Mouse (Mus musculus) adrenal gland, postnatal 25 days (tissue): ENCODE data around the gene Map3k21. TPM values are rescaled to one million over a fixed set of nuclear protein-coding genes. Genes with fewer than 3 reads are reported as not detected.

Source experiments
- DNase-seq: peaks from one replicate; pipeline ENCODE4 v3.0.0; 2021; ENCODE audit warnings: mixed read lengths
- total RNA-seq: library from RNA; stranded (reverse); gene quantifications from 2 replicates; pipeline ENCODE4 v1.2.3, GENCODE M21; 2021

The Map3k21 gene
- total RNA-seq, 1 experiment from 2014 or later, result 3.4 TPM

DNA sequence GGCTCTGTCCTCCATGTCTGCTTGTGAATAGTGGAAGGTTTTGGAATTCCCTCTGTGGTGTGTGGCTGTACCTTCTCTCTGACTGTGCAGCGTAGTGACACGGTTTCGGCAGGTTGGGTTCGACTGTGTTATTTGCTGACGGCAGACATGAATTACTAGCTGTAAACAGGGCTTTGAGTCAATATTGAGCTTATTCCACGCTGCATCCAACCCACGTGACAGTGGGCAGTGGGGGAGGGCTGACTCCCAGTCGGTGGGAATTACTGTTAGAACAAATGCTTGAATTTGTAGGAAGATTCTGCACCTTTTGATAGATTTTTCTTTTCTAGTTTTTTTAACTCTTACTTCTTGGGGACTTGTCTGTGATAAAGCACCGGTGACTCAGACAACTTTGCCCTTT is 4.1 kb downstream of the Map3k21 start:
- DNase-seq, result no peak

DNA sequence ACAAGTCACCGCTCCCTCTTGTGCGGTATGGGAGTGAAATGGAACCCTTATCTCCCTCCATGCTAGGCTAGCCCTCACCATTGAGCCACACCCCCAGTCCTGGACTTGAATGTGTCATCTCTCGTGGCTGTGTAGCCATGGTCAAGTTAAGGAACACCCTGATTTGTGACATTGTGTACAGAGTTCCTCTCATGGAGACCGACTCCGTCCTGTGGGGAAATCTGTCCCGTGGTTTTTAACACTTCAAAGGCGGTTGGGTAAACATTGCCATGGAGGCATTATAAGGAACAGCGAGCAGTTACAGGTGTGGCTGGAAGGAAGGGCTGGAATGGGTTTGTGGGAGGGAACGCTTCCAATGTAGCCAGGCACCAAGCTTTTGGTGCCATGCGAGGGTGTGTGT is 6.8 kb downstream of the Map3k21 start:
- no peak for DNase-seq

DNA sequence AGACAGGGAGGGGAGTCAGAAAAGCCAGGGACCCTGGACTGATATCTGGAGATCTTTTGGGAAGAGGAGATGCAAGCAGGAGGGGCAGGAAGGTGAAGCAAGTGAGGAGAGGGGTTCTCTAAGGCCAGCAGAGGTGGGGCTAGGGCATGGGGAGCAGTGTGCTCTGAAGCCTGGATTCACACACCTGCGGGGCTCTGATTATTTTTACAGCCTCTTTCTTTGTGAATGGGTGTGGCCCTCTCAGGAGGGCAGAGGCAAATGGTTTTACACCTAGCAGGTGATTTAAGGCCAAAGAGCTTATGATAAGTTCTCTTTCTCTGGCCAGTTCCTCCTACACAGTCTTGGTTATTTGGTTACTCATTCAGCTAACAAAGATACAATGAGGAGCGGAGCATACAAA is 8.5 kb downstream of the Map3k21 start:
- no peak for DNase-seq

DNA sequence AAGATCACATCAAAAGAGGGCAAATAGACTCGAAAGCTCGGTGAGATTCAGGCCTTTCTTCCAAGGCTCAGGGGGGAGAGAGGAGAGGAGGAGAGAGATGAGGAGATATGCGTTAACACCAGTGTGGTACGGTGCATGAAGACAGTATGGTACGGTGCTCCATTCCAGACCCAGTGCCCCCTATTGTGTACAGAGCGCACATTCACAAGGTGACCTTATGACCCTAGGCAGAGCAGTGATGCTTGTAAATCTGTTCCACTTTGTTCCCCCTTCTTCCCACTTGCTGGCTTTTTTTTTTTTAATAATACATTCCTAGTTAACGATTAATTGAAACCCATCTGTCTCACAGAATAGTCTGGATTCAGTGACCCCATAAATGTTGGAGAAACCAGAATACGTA is 9.3 kb downstream of the Map3k21 start:
- DNase-seq, result no peak

DNA sequence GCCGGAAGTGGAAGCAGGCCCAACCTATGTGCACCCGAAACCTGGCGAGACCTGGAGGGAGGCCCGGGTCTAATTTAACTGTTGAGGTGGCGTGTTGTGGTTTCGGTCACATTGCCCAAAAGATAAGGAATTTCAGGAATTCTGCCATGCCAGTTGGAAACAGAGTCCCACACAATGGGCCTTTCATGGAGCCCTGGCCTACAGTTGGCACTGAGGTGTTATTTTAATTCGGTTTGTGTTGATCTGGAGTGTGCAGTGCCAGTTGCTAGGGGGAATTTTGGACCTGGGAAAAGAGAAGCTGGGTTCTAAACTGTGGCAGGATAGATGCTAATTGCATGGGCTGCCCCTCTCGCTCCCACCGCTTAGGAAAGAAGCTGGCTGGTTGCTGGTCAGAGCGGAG is 10.0 kb downstream of the Map3k21 start:
- DNase-seq, result no peak

DNA sequence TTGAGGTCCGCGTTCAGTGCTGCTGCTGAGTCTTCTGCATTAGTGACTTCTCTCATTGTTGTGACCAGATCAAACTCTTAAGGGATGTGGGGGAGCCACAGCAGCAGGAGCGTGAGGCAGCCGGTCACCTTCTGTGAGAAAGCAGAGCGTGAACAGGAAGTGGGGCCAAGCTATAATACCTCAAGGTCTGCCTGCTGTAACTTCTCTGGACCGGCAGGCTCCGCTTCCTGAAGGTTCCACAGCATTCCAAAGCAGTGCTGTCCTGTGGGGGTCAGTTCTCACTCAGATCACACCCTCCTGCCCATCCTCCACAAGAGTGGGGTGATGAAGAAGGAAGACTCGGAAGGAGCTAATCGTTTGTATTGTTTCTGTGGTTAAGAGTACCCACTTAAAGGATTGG is 10.5 kb downstream of the Map3k21 start:
- no peak for DNase-seq

DNA sequence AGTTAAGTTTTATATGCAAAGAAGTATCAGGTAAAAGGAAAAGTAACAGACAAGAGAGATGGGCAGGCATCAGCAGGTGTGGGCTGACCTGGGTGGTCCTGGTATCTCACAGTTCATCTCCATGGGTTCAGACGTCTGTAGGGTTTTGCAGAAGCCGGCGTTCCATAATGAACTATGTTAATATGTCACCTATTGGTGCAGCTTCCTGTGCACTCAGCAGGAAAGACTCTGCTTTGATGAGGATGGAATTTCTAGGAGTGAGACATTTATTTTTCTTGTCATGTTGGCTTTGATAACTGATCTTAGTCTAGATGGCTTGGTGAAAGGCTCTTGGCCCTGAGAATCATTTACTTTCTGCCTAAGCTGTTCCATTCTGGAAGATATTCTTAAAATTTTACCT is 12.1 kb downstream of the Map3k21 start:
- no peak for DNase-seq

DNA sequence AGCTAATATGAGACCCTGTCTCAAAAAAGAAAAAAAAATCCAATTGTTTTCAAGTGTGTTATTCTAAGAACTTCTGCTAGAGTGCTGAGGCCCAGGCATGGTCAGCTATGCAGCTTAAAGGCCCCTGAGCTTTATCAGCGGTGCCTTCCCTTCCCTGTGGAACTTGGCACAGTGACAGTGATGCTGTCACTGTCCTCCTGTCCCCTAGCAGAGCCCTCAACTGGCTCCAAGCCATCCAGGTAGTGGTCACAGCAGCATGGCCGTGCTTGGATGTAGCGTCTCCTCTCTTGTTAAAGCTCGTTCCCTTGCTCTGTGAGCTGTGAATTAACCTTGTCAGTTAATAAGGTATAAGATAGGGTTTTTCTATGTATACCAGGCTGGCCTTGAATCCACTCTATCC is 16.4 kb downstream of the Map3k21 start:
- DNase-seq, result no peak

DNA sequence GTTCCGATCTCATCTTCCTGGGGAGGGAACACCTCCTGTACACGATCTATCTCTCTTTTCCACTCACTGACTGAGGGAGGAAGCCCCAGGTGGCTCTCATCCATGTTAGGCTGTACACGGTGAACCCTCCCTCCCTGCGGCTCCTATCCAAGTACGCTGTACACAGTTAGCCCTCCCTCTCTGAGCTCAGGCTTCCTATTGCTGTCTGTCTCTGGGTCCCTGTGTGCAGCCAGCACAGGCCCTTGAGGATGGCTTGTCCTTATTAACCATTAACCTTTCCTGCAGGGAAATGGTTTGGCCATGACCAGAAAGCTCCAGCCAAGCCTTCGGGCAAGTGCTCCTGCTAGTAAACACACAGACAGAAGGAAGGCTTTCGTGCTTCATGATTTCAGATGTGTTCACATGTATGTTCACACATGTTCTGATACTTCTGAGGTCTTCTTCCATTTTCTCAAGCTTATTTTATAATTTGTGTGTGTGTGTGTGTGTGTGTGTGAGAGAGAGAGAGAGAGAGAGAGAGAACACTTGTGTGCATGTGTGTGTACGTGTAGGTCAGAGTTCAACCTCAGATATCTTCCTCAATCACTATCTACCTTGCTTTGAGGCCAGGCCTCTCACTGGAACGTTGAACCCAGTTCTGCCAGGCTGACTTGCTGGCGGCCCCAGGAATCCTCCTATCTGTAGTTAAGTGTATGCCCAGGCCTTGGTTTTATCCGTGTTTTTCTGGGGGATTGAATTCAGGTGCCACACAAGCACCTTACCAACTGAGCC is 20.2 kb downstream of the Map3k21 start:
- DNase-seq, result no peak

DNA sequence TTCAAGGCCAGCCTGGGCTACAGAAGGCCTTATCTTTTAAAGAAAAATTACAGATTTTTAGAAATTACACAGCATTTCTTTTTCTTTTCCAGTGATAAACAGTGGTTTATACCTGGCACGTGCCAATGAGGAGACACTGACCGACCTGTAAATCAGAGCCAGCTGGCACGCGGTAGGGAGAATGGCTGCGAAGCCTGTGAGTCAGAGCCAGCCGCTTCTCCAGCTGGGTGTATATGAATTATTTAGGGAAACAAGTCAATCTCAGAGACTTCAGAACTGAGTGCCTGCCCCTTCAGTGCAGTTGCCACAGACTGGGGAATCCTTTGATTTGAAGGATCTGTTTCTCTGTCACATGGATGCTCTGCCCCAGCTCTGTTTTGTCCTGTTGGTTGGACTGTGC is 21.6 kb downstream of the Map3k21 start:
- DNase-seq, result no peak

DNA sequence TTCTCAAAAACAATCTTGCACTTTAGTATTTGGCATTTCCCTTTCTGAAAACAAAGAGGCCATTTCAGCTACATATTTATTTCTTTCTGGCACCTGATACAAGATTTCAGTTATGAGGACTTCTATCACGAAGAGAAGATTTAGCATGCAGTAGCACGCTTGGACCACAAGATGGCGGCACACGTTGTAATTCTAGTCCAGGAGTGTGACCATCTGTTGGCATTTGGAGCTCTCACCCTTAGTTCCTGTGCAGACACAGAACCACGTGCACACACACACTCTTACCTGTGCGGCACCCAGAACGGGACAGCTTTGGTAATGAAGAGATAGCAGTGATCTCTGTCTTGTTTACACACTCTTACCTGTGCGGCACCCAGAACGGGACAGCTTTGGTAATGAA is 25.4 kb downstream of the Map3k21 start:
- peak; percentile 58 for DNase-seq

DNA sequence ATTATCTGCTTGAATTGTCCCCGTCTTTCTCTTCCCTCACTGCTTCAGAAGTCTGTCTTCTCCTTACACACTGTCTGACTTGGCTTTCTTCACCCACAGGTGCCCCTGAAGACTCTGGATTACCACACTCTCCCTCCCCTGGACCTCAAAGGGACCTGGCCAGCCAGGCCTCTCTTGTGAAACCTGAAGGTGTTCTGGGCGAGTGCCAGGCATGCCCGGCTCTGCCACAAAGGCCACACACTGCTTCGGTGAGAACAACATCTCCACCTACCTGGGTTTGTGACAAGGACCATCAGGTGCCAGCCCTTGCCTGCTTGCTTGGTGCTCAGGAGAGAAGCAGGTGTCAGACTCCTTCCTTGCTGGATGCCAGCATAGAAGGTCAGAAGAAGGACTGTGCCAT is 34.3 kb downstream of the Map3k21 start:
- no peak for DNase-seq

DNA sequence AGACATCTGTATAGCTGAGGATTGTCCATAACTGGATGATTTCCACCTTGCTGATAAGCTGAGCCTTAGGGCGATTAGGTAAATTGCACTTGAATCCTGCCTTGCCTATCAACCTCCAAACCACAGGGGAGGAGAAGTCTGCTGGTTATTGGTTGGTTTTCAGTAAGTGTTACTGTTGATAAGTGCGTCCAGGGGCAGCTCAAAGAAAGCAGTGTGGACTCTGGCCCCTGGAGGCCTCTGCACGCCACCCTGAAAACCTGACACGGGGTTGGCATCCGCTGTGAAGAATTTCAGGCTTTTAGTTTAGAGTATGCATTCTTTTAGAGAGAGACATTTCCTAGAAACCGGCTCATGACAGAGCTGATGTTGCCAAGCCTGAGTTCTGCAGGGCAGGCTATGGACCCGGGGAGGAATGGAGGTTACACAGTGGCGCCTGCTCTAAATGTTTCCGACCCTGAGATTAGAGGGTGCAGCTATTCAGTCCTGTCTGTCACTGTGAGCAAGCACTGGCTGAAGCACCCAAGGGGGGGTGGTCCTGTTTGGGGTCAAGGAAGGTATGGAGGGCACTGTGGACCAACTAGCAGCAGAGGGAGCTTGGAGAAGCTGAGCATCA is 38.6 kb downstream of the Map3k21 start:
- no peak for DNase-seq

DNA sequence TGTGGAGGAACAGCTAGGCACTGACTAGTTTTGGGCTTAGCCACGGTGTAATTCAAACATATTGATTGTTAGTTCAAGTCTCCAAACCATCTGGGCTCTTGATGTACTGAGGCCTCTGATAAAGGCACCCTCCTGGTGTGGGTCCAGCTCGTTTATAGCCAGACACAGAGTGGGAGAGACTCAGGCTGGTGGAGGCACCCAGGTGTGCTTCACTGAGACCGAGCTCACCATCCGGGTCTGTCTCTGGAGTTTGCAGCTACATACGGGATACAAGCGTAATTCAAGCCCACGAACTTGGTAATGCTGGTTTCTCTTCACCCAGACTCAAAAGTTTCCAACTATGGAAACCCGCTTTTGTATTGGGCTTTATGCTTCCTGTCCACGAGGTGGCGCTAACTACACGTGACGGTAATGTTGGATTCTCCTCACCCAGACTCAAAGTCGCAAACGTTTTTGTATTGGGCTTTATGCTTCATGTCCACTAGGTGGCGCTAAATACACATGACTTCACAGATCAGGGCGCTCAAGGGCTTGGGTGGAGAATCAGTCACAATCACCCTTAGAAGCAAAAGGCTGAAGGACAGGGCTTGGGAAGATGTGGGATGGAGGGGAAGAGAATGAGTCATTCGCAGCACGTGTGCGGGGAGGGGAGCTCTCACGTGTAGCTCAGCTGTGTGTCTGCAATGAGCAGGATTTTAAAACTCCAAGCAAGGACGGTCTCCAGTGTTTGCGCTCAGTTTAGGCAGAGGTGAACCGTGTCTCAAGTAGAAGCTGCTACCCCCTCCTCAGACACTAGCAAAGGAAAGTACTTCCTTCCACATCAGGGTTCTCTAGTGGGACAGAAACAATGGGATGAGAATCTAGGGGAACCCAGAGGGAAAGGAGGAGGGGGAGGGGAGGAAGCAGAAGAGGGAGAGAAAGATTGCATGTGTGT is 40.0 kb downstream of the Map3k21 start:
- peak; percentile 69 for DNase-seq

DNA sequence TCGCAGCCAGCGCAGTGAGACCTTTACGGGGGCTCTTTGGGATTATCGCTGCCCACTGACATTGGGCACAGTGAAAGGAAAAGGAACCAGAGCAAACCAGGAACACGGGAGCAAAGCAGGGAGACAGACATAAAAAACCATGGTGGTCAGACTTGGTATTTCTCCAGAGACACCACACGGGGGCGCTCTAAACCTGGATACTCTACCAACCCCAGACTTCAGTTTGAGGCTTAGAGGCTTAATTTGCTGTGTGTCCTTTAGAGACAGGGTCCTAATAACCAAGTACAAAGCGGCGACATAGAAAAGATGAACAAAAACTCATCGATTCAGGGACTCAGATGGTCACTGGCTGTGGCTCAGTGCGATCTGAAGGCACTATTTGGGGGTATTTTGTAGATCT is 45.4 kb downstream of the Map3k21 start:
- peak; percentile 65 for DNase-seq

DNA sequence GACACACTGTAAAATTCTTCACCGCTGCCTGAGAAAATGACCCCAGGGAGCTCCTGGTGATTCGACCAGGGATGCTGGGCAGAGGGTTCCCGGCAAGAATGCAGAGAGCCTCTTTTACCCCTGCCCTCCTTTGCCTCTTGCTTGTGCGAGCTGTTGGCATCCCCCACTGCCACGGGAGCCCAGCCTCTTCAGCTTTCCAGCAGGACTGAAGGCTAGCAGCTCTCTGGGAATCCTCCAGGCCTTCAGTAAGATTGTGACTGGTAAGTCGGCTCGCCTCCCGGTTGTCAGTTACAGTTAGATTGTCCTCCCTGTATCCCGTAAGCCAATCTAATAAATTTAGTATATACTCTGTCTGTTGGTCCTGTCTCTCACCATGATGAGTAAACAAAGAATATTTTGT is 46.5 kb downstream of the Map3k21 start:
- DNase-seq, result no peak

DNA sequence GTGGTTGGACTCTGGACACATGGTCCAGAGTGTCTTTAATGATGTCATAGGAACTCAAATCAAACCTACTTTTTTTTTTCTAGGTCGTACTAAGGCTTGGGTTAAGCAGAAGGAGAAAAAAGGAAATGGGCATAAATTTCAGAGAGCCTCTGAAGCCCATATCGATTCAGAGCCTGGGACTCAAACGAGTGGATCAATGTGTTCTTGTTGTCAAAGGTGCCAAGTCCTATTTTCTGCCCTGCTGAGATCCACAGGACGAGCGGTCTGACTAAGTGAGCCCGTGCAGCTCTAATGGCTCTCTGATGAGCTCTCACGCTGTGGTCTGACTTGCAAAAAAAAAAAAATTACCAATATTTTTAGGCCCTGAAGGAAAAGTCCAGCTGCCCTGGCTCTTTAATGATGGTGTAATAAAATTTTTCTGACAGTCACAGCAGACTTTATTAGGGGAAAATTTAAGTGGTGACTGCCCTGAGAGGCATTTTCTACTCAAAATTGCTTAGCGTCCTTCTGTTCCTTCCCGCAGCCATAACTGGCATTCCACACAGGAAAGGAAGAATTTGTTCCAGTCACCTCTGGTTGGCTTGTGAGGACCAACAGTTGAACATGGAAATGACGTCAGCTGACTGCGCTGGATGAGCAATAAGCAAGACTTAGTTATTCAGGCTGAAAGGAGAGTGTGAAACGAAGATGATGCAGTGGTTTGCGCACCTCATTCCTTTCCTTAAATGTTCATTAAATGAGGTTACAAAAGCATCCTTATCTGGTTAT is 47.2 kb downstream of the Map3k21 start:
- no peak for DNase-seq

DNA sequence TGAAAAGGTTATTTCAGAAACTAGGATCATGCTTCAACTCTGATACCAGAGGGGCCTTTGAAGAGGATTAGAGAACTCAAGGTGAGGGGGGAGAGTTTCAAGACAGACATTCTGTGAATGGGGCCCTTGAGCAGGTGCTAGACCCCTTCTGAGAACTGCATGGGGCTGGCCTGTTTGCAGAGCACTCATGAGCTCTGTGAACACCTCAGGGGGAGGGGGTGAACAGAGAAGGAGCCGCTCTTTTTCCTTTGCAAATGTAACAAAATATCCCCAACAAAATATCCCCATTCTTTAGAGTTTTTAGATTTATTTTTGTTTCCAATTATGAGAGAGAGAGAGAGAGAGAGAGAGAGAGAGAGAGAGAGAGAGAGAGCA is 47.7 kb downstream of the Map3k21 start:
- DNase-seq, result no peak

DNA sequence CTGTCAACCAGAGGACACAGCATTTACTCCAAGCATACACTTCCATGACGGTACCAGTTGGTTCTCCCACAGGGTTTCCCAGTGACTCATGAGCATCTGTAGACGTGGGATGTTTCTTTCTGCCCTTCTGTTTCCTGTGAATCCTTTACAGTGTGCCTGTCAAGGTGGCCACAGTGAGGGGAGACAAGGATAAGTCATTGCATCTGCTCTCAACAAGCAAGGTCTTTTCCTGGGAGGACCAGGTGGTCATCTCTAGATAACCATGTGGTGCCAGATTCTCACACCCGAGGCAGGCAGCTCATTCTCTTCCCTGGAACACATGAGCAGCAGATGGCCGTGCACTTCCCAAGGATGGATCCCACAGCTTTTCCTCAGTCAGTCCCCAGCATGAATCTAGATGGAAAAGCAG is 49.1 kb downstream of the Map3k21 start:
- DNase-seq, result no peak

DNA sequence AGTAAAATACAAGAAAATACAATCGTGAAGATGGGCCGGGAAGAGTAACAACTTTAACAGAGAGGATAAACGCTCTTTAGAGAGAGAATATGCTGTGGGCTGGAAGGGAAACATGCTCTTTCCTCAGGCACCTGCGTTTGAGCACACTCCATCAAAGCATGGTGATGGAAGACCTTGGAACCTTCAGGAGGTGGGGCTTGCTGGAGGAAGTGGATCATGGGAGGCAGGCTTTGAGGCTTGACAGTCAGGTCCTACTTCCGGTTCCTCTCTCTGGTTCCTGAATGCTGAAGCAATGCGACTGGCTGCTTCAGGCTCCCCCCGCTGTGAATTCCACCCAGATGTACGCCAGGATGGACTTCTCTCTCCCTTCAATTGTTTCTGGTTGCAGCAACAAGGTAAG is 49.8 kb downstream of the Map3k21 start:
- no peak for DNase-seq

DNA sequence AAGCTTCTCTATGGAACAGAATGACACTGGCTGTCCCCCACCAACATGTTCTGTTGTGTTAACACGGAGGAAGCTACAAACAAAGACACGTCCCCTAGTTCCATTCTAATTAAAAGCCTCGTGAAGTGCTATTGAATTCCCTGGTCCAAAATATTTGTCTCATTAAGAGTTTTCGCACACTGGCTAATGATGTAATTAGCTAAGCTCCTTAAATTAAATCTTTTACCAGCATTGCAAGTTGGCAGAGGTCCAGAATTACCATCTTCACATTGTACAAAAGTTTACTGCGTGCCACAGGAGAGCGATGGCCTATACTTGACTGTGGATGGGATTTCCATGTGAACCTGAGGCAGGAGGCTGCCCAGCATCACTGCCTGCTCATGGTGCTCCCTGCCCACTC is 51.5 kb downstream of the Map3k21 start:
- DNase-seq, result no peak

DNA sequence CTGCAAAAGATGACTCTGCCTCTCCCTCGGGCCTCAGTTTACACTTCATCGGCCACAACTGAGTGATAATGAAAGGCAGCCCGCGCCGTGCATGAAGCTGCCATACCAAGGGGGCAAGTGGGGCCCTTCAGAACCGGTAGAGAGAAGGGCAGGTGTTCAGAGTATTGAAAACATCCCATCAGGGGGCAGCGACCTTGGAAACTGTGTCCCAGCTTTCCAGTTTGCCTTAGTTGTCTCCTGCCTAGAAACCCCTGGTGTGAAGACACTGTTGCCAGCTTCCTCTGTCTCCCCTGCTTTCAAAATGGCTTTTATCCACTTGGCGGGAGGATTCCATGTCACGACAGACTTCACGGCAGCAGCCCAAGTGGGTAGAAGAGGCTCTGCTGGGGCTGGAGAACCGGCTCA is 53.6 kb downstream of the Map3k21 start:
- no peak for DNase-seq

DNA sequence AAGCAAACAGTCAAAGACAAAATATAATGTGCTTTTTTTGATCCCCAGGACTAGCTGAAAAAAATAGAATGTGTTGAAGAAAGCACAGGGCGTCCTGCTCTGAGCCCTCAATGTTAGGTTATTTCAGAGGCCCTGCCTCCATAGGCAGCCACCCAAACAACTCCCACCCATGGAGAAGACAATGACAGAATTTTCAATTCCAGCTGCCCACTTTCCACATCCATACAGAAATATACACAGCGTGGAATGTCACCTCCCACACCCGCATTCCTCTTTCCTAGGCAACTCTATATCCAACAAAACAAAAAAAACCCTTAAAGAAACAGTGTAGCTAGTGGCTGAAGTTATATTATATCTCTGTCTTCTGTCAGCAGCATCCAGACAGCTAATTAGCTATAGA is 61.1 kb downstream of the Map3k21 start:
- DNase-seq, result no peak
